Mouse (Mus musculus) MEL (cell line): ENCODE data around the gene Emd. TPM values are rescaled to one million over a fixed set of nuclear protein-coding genes. Genes with fewer than 3 reads are reported as not detected.

Experiments used
- DNase-seq: peaks from one replicate; pipeline ENCODE4 v3.0.0; 2011; ENCODE audit warnings: low read depth, low spot score
- H3K27ac ChIP-seq: 2 replicates; pipeline ENCODE4 v1.5.1; 2012; ENCODE audit warnings: low read depth, mild to moderate bottlenecking, control low read depth, low read length, moderate library complexity; ENCODE audit not compliant: control insufficient read depth
- H3K27me3 ChIP-seq, 2 experiments: fragments of 150-350 bp in 1 of 2; sonication (generic) in 1 of 2; 2 replicates each; pipeline ENCODE4 v1.6.1; 2012; ENCODE audit warnings: low read length in 2 of 2, mild to moderate bottlenecking in 2 of 2, improper control_type of control experiment in 1 of 2, moderate library complexity in 1 of 2; ENCODE audit not compliant: insufficient read depth in 2 of 2, control insufficient read depth in 1 of 2
- H3K36me3 ChIP-seq, 2 experiments: 2 replicates each; pipeline ENCODE4 v1.6.1; 2012 to 2014; ENCODE audit warnings: low read length in 2 of 2, improper control_type of control experiment in 1 of 2, inconsistent platforms in 1 of 2, mild to moderate bottlenecking in 1 of 2; ENCODE audit not compliant: insufficient read depth in 2 of 2, control insufficient read depth in 1 of 2
- H3K4me1 ChIP-seq, 2 experiments: fragments of 150-350 bp in 1 of 2; sonication (generic) in 1 of 2; 2 replicates each; pipeline ENCODE4 v1.6.1; 2012; ENCODE audit warnings: low read length in 2 of 2, improper control_type of control experiment in 1 of 2, mild to moderate bottlenecking in 1 of 2; ENCODE audit not compliant: insufficient read depth in 2 of 2, control insufficient read depth in 1 of 2
- H3K4me3 ChIP-seq, 2 experiments: fragments of 150-350 bp in 1 of 2; sonication (generic) in 1 of 2; 2 replicates each; pipeline ENCODE4 v1.5.1; 2012; ENCODE audit warnings: low read depth in 2 of 2, low read length in 2 of 2, mild to moderate bottlenecking in 2 of 2, moderate library complexity in 2 of 2, control low read depth in 1 of 2, improper control_type of control experiment in 1 of 2; ENCODE audit not compliant: control insufficient read depth in 1 of 2, insufficient read depth in 1 of 2
- H3K79me2 ChIP-seq: 2 replicates; pipeline ENCODE4 v1.6.1; 2012; ENCODE audit warnings: mild to moderate bottlenecking, low read length, moderate library complexity; ENCODE audit not compliant: control insufficient read depth, poor library complexity, insufficient read depth
- H3K9ac ChIP-seq: 2 replicates; pipeline ENCODE4 v1.6.1; 2012; ENCODE audit warnings: low read depth, mild to moderate bottlenecking, control low read depth, low read length, moderate library complexity; ENCODE audit not compliant: control insufficient read depth, poor library complexity, severe bottlenecking
- H3K9me3 ChIP-seq: fragments of 150-350 bp; sonication (generic); replicated peaks from 2 replicates; pipeline ENCODE4 v1.6.1; 2012; ENCODE audit warnings: mild to moderate bottlenecking, low read length, improper control_type of control experiment, moderate library complexity; ENCODE audit not compliant: insufficient read depth
- BHLHE40 ChIP-seq: IDR thresholded peaks from 2 replicates; pipeline ENCODE4 v1.6.1; 2012; ENCODE audit warnings: low read depth, mild to moderate bottlenecking, inconsistent platforms, low read length, improper control_type of control experiment, borderline replicate concordance
- CHD1 ChIP-seq: IDR thresholded peaks from 2 replicates; pipeline ENCODE4 v1.6.1; 2012; ENCODE audit warnings: low read depth, mild to moderate bottlenecking, inconsistent platforms, low read length, improper control_type of control experiment
- CHD2 ChIP-seq: IDR thresholded peaks from 2 replicates; pipeline ENCODE4 v1.6.1; 2011; ENCODE audit warnings: low read length, improper control_type of control experiment
- ELF1 ChIP-seq: IDR thresholded peaks from 2 replicates; pipeline ENCODE4 v1.6.1; 2014; ENCODE audit warnings: low read depth, mild to moderate bottlenecking, inconsistent platforms, low read length, improper control_type of control experiment, moderate library complexity
- EP300 ChIP-seq, 2 experiments: IDR thresholded peaks; 2 replicates each; pipeline ENCODE4 v1.6.1; 2011; ENCODE audit warnings: improper control_type of control experiment in 2 of 2, low read length in 2 of 2, low read depth in 1 of 2, mild to moderate bottlenecking in 1 of 2
- HCFC1 ChIP-seq: IDR thresholded peaks from 2 replicates; pipeline ENCODE4 v1.6.1; 2012; ENCODE audit warnings: low read depth, mild to moderate bottlenecking, inconsistent platforms, low read length, improper control_type of control experiment, moderate library complexity
- MAFK ChIP-seq: IDR thresholded peaks from 2 replicates; pipeline ENCODE4 v1.6.1; 2011; ENCODE audit warnings: low read depth, mild to moderate bottlenecking, low read length, improper control_type of control experiment, borderline replicate concordance
- MAX ChIP-seq: IDR thresholded peaks from 2 replicates; pipeline ENCODE4 v1.6.1; 2011; ENCODE audit warnings: low read length, improper control_type of control experiment
- MAZ ChIP-seq: IDR thresholded peaks from 2 replicates; pipeline ENCODE4 v1.6.1; 2012; ENCODE audit warnings: low read depth, mild to moderate bottlenecking, inconsistent platforms, low read length, improper control_type of control experiment
- MEF2A ChIP-seq: IDR thresholded peaks from 2 replicates; pipeline ENCODE4 v1.6.1; 2014; ENCODE audit warnings: low read depth, mild to moderate bottlenecking, inconsistent platforms, low read length, improper control_type of control experiment; ENCODE audit not compliant: poor library complexity, insufficient replicate concordance, severe bottlenecking; ENCODE audit errors: extremely low read depth
- MXI1 ChIP-seq: IDR thresholded peaks from 2 replicates; pipeline ENCODE4 v1.6.1; 2011; ENCODE audit warnings: mild to moderate bottlenecking, low read depth, low read length, improper control_type of control experiment
- MYB ChIP-seq: IDR thresholded peaks from 2 replicates; pipeline ENCODE4 v1.6.1; 2011; ENCODE audit warnings: mild to moderate bottlenecking, low read depth, low read length, improper control_type of control experiment
- NELFE ChIP-seq: IDR thresholded peaks from 2 replicates; pipeline ENCODE4 v1.6.1; 2011; ENCODE audit warnings: low read depth, low read length, improper control_type of control experiment
- NRF1 ChIP-seq: IDR thresholded peaks from 2 replicates; pipeline ENCODE4 v1.6.1; 2014; ENCODE audit warnings: low read depth, mild to moderate bottlenecking, inconsistent platforms, low read length, improper control_type of control experiment, moderate library complexity; ENCODE audit not compliant: poor library complexity, insufficient read depth, severe bottlenecking
- POLR2A ChIP-seq, 2 experiments: IDR thresholded peaks; 2 replicates each; pipeline ENCODE4 v1.6.1; 2011 to 2012; ENCODE audit warnings: low read length in 2 of 2, mild to moderate bottlenecking in 2 of 2, control low read depth in 1 of 2, improper control_type of control experiment in 1 of 2, low read depth in 1 of 2, moderate library complexity in 1 of 2; ENCODE audit not compliant: control insufficient read depth in 1 of 2, insufficient read depth in 1 of 2, poor library complexity in 1 of 2
- POLR2AphosphoS2 ChIP-seq: IDR thresholded peaks from 2 replicates; pipeline ENCODE4 v1.6.1; 2011; ENCODE audit warnings: low read length, improper control_type of control experiment
- RAD21 ChIP-seq: IDR thresholded peaks from 2 replicates; pipeline ENCODE4 v1.6.1; 2011; ENCODE audit warnings: mild to moderate bottlenecking, low read depth, low read length, improper control_type of control experiment
- RCOR1 ChIP-seq: IDR thresholded peaks from 2 replicates; pipeline ENCODE4 v1.6.1; 2012; ENCODE audit warnings: low read depth, mild to moderate bottlenecking, inconsistent platforms, low read length, improper control_type of control experiment
- TBP ChIP-seq: IDR thresholded peaks from 2 replicates; pipeline ENCODE4 v1.8.0; 2011; ENCODE audit warnings: low read depth, low read length, improper control_type of control experiment
- ZC3H11A ChIP-seq: IDR thresholded peaks from 2 replicates; pipeline ENCODE4 v1.6.1; 2012; ENCODE audit warnings: low read depth, mild to moderate bottlenecking, inconsistent platforms, low read length, improper control_type of control experiment
- ZNF384 ChIP-seq: IDR thresholded peaks from 2 replicates; pipeline ENCODE4 v1.6.1; 2012; ENCODE audit warnings: low read depth, mild to moderate bottlenecking, inconsistent platforms, low read length, improper control_type of control experiment
- polyA plus RNA-seq, 2 experiments: library from polyadenylated mRNA; stranded (reverse) in 1 of 2; unstranded in 1 of 2; fragments of >175 nt in 1 of 2; fragments of >200 nt in 1 of 2; gene quantifications; 2 replicates each; pipeline versions ENCODE4 v1.2.1 to v1.2.4; 2012; ENCODE audit warnings: low replicate concordance in 2 of 2, low read depth in 1 of 2; ENCODE audit not compliant: insufficient read length in 2 of 2, insufficient read depth in 1 of 2, missing spikeins in 1 of 2
- total RNA-seq: library from RNA; depleted of rRNA; stranded (reverse); fragments of 300-350 nt; gene quantifications from 2 replicates; pipeline ENCODE4 v1.2.3, GENCODE M21; 2012

Emd gene
- total and polyA plus RNA-seq, 3 experiments: 55.5 to 157 (median 130) TPM

GRCm38 (mm10) chrX:74230038-74230437 lies 24.4 kb upstream of the Emd start:
- H3K9ac ChIP-seq: no peak overlapping the region
- H3K27me3 ChIP-seq: no peaks in the 10 kb centered on the region
- H3K27ac ChIP-seq: no peak overlapping the region
- H3K4me3 ChIP-seq: no peak overlapping the region
- H3K36me3 ChIP-seq: no peaks in the 10 kb centered on the region; a peak in 1 of 4 replicates
- no peaks in the 10 kb centered on the region for H3K9me3 ChIP-seq
- TF ChIP-seq ELF1 (no peak), CHD2 (no peak), BHLHE40 (no peak), MAZ (no peak), MXI1 (no peak), NELFE (no peak)
- no peaks in the 10 kb centered on the region for H3K79me2 ChIP-seq
- no peaks in the 10 kb centered on the region for H3K4me1 ChIP-seq
- no peak for DNase-seq

DNA sequence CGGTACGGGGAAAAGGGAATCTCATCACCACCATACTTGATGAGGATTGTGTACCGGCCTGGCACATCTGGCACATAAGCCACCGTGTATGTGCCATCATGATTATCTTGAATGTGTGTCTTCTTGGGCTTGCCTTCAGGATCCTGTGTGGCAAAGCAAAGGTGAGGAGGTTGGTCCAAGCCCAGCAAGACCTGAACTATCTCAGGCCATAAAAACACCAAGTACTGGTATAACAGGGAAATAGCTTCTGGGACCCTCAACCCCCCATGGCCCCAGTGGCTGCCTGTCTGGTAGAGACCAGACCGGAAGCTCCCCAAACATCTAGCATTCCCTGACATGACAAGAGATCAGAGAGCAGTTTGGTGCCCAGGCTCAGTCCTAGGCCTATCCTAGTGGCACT lies 21.3 kb upstream of the Emd start:
- no peaks in the 10 kb centered on the region; a peak in 1 of 4 replicates for H3K36me3 ChIP-seq
- H3K4me1 ChIP-seq: no peaks in the 10 kb centered on the region
- no peaks in the 10 kb centered on the region for H3K27me3 ChIP-seq
- no peak overlapping the region for H3K4me3 ChIP-seq
- TF ChIP-seq MAFK (no peak), CHD2 (no peak), ELF1 (no peak), EP300 (IDR thresholded peaks at IDR 0.05; ENCODE audit: low read depth in 1 of 2, low read length in 2 of 2) (no peak), POLR2AphosphoS2 (no peak), ZC3H11A (no peak), MYB (no peak), ZNF384 (no peak), RAD21 (no peak)
- no peaks in the 10 kb centered on the region for H3K9me3 ChIP-seq
- H3K79me2 ChIP-seq: no peaks in the 10 kb centered on the region
- no peak overlapping the region for H3K27ac ChIP-seq
- H3K9ac ChIP-seq: no peak overlapping the region
- no peak for DNase-seq

- Histone ChIP-seq H3K27me3 (no peaks in the 10 kb centered on the region), H3K9ac (no peak overlapping the region), H3K36me3 (peaks cover 0 to 12% of the 10 kb centered on the region in 2 experiments; a peak in 3 of 4 replicates)
Observed at GRCm38 (mm10) chrX:74240332-74240731, 14.2 kb upstream of the Emd start.

More at GRCm38 (mm10) chrX:74240332-74240731, 14.2 kb upstream of the Emd start:
- DNase-seq: no peak
- Histone ChIP-seq H3K27ac (no peak overlapping the region), H3K4me1 (peaks cover 0 to 10% of the 10 kb centered on the region in 2 experiments; a peak in 1 of 4 replicates), H3K9me3 (no peaks in the 10 kb centered on the region), H3K79me2 (peaks cover 12% of the 10 kb centered on the region), H3K4me3 (no peak overlapping the region)
- TF ChIP-seq POLR2A (IDR thresholded peaks at IDR 0.05; ENCODE audit: control insufficient read depth in 1 of 2, insufficient read depth in 1 of 2, low read depth in 1 of 2, low read length in 2 of 2, poor library complexity in 1 of 2): no peak
- TF ChIP-seq ZNF384: no peak
- TF ChIP-seq MEF2A: no peak
- no peak for TF ChIP-seq NRF1
- no peak for TF ChIP-seq CHD2
- no peak for TF ChIP-seq TBP
- no peak for TF ChIP-seq HCFC1
- no peak for TF ChIP-seq CHD1
- no peak for TF ChIP-seq EP300 (IDR thresholded peaks at IDR 0.05; ENCODE audit: low read depth in 1 of 2, low read length in 2 of 2)
- TF ChIP-seq MAX: no peak
- no peak for TF ChIP-seq MYB
- no peak for TF ChIP-seq RAD21
- no peak for TF ChIP-seq RCOR1
